Mouse (Mus musculus): ENCODE measurements around the gene Ivns1abp.

Gene Ivns1abp

GRCm38 (mm10) chr1:151409827-151410226 is 65.5 kb downstream of the Ivns1abp start:
- in situ Hi-C loops (cut with MboI; ENCODE audit: unreplicated experiment in 2 of 2), result no loop called here
